In genomic region chr16:95267481-95268183, GRCm38 (mm10) we compare ENCODE assay signal across 27 mouse cellular contexts. TPM values are rescaled to one million over a fixed set of nuclear protein-coding genes. Genes with fewer than 3 reads are reported as not detected.
A peak's percentile ranks its signal among the peaks of the same experiment; 100 is the strongest.
DNase-seq lines count a peak whose midpoint lies in the region; ATAC-seq lines count a peak whose summit lies in the region.
"Had no signal": no experiment of that assay in that cellular context is flagged by ENCODE, and none has a peak within 500 bp of the region (broad histone marks: within the 10 kb centered on the region; RNA-seq: fewer than 3 reads in every experiment).

No protein-coding gene starts in this region.

- no peaks in the 10 kb centered on the region for H3K4me1 ChIP-seq in heart, embryonic 11.5 days (ENCODE audit: control insufficient read depth, insufficient read depth, low read length)
- peaks cover 21% of the 10 kb centered on the region for H3K4me1 ChIP-seq in limb, embryonic 10.5 days
- H3K4me1 ChIP-seq: embryonic facial prominence, embryonic 12.5 days; forebrain, embryonic 12.5 days; forebrain, embryonic 15.5 days; hindbrain, embryonic 13.5 days; intestine, embryonic 15.5 days had no signal

- H3K27me3 ChIP-seq in heart, embryonic 11.5 days (ENCODE audit: control insufficient read depth, insufficient read depth, low read length): no peaks in the 10 kb centered on the region
- H3K27me3 ChIP-seq in limb, embryonic 10.5 days (ENCODE audit: low read depth, poor library complexity, severe bottlenecking): no peaks in the 10 kb centered on the region
- H3K27me3 ChIP-seq: embryonic facial prominence, embryonic 12.5 days; embryonic facial prominence, embryonic 15.5 days; forebrain, embryonic 15.5 days; heart, embryonic 12.5 days; heart, embryonic 15.5 days; hindbrain, embryonic 13.5 days; intestine, embryonic 15.5 days; Patski had no signal

- no peak for ATAC-seq in heart, embryonic 11.5 days (replicated peaks; ENCODE audit: insufficient number of reproducible peaks, low FRiP score, low TSS enrichment)
- ATAC-seq: forebrain, embryonic 15.5 days; hindbrain, embryonic 16.5 days; intestine, embryonic 15.5 days; Patski had no signal

- H3K4me2 ChIP-seq in heart, embryonic 11.5 days: no peak overlapping the region
- H3K4me2 ChIP-seq: embryonic facial prominence, embryonic 12.5 days; embryonic facial prominence, embryonic 15.5 days; forebrain, embryonic 12.5 days; forebrain, embryonic 15.5 days; heart, embryonic 12.5 days; heart, embryonic 15.5 days; hindbrain, embryonic 13.5 days; intestine, embryonic 15.5 days had no signal

- no peak overlapping the region for H3K4me3 ChIP-seq in heart, embryonic 11.5 days (ENCODE audit: low read depth, low read length)
- H3K4me3 ChIP-seq in limb, embryonic 10.5 days: no peak overlapping the region
- H3K4me3 ChIP-seq: embryonic facial prominence, embryonic 12.5 days; embryonic facial prominence, embryonic 15.5 days; forebrain, embryonic 12.5 days; forebrain, embryonic 15.5 days; heart, embryonic 12.5 days; heart, embryonic 15.5 days; hindbrain, embryonic 10.5 days; hindbrain, embryonic 13.5 days; intestine, embryonic 15.5 days had no signal

- H3K9me3 ChIP-seq in heart, embryonic 11.5 days (replicated peaks; ENCODE audit: control insufficient read depth, low read length): 0 out of 2 replicates have a peak, but pooled peaks cover 3% of the 10 kb centered on the region
- no peaks in the 10 kb centered on the region for H3K9me3 ChIP-seq in limb, embryonic 10.5 days (replicated peaks)
- H3K9me3 ChIP-seq: embryonic facial prominence, embryonic 12.5 days; embryonic facial prominence, embryonic 15.5 days; forebrain, embryonic 12.5 days; forebrain, embryonic 15.5 days; heart, embryonic 12.5 days; heart, embryonic 15.5 days; hindbrain, embryonic 10.5 days; hindbrain, embryonic 13.5 days; intestine, embryonic 15.5 days had no signal

- H3K36me3 ChIP-seq in heart, embryonic 11.5 days (ENCODE audit: control insufficient read depth, insufficient read depth, low read length): no peaks in the 10 kb centered on the region
- H3K36me3 ChIP-seq in limb, embryonic 10.5 days: no peaks in the 10 kb centered on the region
- H3K36me3 ChIP-seq: embryonic facial prominence, embryonic 12.5 days; embryonic facial prominence, embryonic 15.5 days; forebrain, embryonic 12.5 days; forebrain, embryonic 15.5 days; heart, embryonic 12.5 days; heart, embryonic 15.5 days; hindbrain, embryonic 10.5 days; hindbrain, embryonic 13.5 days; intestine, embryonic 15.5 days had no signal

- DNase-seq in heart, adult 11 months: peak; percentile 55
- DNase-seq in embryo, embryonic 10 days (ENCODE audit: low spot score): peak; percentile 59
- DNase-seq in embryo, embryonic 9.5 days (ENCODE audit: extremely low spot score): peak; percentile 19
- DNase-seq in limb, embryonic 10.5 days (ENCODE audit: low spot score): no peak
- no peak for DNase-seq in layer of hippocampus, postnatal 10 days (ENCODE audit: low spot score in 2 of 2)
- DNase-seq in cerebellum, adult 8-10 months: no peak
- DNase-seq: adrenal gland, adult 2 months; adrenal gland, postnatal 25 days; cerebellum, adult 11-12 months; cerebellum, adult 9-10 months; cerebellum, postnatal 14 days; gastrocnemius, postnatal 25 days; heart, postnatal 10 days; heart, postnatal 36 days had no signal

- 44% methylated on average over 11 of the region's 11 CpGs for WGBS in heart, embryonic 11.5 days (ENCODE audit: insufficient replicate concordance)
- 24% methylated on average over 11 of the region's 11 CpGs for WGBS in limb, embryonic 10.5 days

- H3K27ac ChIP-seq in heart, embryonic 11.5 days (ENCODE audit: low read depth, low read length): no peak overlapping the region
- 0 out of 2 replicates have a peak overlapping the region, but pooled peaks have one; percentile 39 for H3K27ac ChIP-seq in limb, embryonic 10.5 days
- H3K27ac ChIP-seq: embryonic facial prominence, embryonic 12.5 days; embryonic facial prominence, embryonic 15.5 days; forebrain, embryonic 12.5 days; forebrain, embryonic 15.5 days; heart, embryonic 15.5 days; hindbrain, embryonic 10.5 days; hindbrain, embryonic 13.5 days; intestine, embryonic 15.5 days had no signal

- no peak overlapping the region for H3K9ac ChIP-seq in heart, embryonic 11.5 days (ENCODE audit: low read depth, low read length)
- H3K9ac ChIP-seq: embryonic facial prominence, embryonic 12.5 days; embryonic facial prominence, embryonic 15.5 days; forebrain, embryonic 12.5 days; forebrain, embryonic 15.5 days; heart, embryonic 12.5 days; heart, embryonic 15.5 days; hindbrain, embryonic 13.5 days; intestine, embryonic 15.5 days had no signal

RNA-seq across cellular contexts. Expression of gene Kcnj15, which starts 10.3 kb away (rescaled TPM):
- 0.53 and 0.73 TPM in 2 replicates for polyA plus RNA-seq in heart, embryonic 11.5 days (2014; fragmentation: Nextera tagmentation; extraction: Ambion mirVana)
- 0.49 and 0.69 TPM in 2 replicates for polyA plus RNA-seq in limb, embryonic 10.5 days (2016; fragmentation: Nextera tagmentation; extraction: Ambion mirVana)
- under 1 TPM; 0.16 to 0.43 TPM for total RNA-seq in layer of hippocampus, postnatal 10 days (2021)
- total RNA-seq: granulocyte monocyte progenitor cell, adult 5-6 weeks had no signal

Comparison
In these comparisons a context has a peak if more than half of its experiments do, and no peak if none do; other contexts are left out.
1. DNase-seq: peak in heart, adult 11 months (single experiment), embryo, embryonic 10 days (single experiment) and embryo, embryonic 9.5 days (single experiment); none in limb, embryonic 10.5 days (single experiment), layer of hippocampus, postnatal 10 days (0 of 2) and cerebellum, adult 8-10 months (single experiment).